Mouse (Mus musculus): ENCODE data around the gene Gda. TPM values are rescaled to one million over a fixed set of nuclear protein-coding genes. Genes with fewer than 3 reads are reported as not detected.

Gda gene
- polyA plus RNA-seq, 1 experiment: 0.78 TPM

GRCm38 (mm10) chr19:21495817-21496216, 22.6 kb upstream of the Gda start:
- Histone ChIP-seq H3K36me3 (ENCODE audit: control insufficient read depth, insufficient read depth, low read length) (no peaks in the 10 kb centered on the region), H3K27me3 (ENCODE audit: control insufficient read depth, insufficient read depth, low read length) (no peaks in the 10 kb centered on the region), H3K4me3 (ENCODE audit: control insufficient read depth, low read depth, low read length) (no peak overlapping the region), H3K4me1 (ENCODE audit: control insufficient read depth, insufficient read depth, low read length) (no peaks in the 10 kb centered on the region), H3K27ac (ENCODE audit: control insufficient read depth, insufficient read depth, low read depth, low read length) (no peak overlapping the region)
- TF ChIP-seq POLR2A (IDR thresholded peaks at IDR 0.05; ENCODE audit: control insufficient read depth, low read depth, low read length): no peak

- Histone ChIP-seq H3K27me3 (ENCODE audit: control insufficient read depth, insufficient read depth, low read length) (no peaks in the 10 kb centered on the region), H3K27ac (ENCODE audit: control insufficient read depth, insufficient read depth, low read depth, low read length) (no peak overlapping the region), H3K4me3 (ENCODE audit: control insufficient read depth, low read depth, low read length) (no peak overlapping the region), H3K4me1 (ENCODE audit: control insufficient read depth, insufficient read depth, low read length) (no peaks in the 10 kb centered on the region), H3K36me3 (ENCODE audit: control insufficient read depth, insufficient read depth, low read length) (no peaks in the 10 kb centered on the region)
- TF ChIP-seq CTCF (IDR thresholded peaks at IDR 0.05; ENCODE audit: control insufficient read depth, insufficient read depth, insufficient replicate concordance, low read depth, low read length) (no peak), POLR2A (IDR thresholded peaks at IDR 0.05; ENCODE audit: control insufficient read depth, low read depth, low read length) (no peak)
Observed at GRCm38 (mm10) chr19:21493807-21494521, 20.7 kb upstream of the Gda start.

GRCm38 (mm10) chr19:21491391-21491790, 18.1 kb upstream of the Gda start:
- no peak for TF ChIP-seq POLR2A (IDR thresholded peaks at IDR 0.05; ENCODE audit: control insufficient read depth, low read depth, low read length)
- no peak for TF ChIP-seq CTCF (IDR thresholded peaks at IDR 0.05; ENCODE audit: control insufficient read depth, insufficient read depth, insufficient replicate concordance, low read depth, low read length)

GRCm38 (mm10) chr19:21487124-21487944, 14.1 kb upstream of the Gda start:
- Histone ChIP-seq H3K36me3 (ENCODE audit: control insufficient read depth, insufficient read depth, low read length) (no peaks in the 10 kb centered on the region), H3K4me3 (ENCODE audit: control insufficient read depth, low read depth, low read length) (no peak overlapping the region), H3K27me3 (ENCODE audit: control insufficient read depth, insufficient read depth, low read length) (no peaks in the 10 kb centered on the region), H3K4me1 (ENCODE audit: control insufficient read depth, insufficient read depth, low read length) (no peaks in the 10 kb centered on the region), H3K27ac (ENCODE audit: control insufficient read depth, insufficient read depth, low read depth, low read length) (no peak overlapping the region)
- TF ChIP-seq POLR2A (IDR thresholded peaks at IDR 0.05; ENCODE audit: control insufficient read depth, low read depth, low read length) (no peak), CTCF (IDR thresholded peaks at IDR 0.05; ENCODE audit: control insufficient read depth, insufficient read depth, insufficient replicate concordance, low read depth, low read length) (no peak)

More at GRCm38 (mm10) chr19:21491391-21491790, 18.1 kb upstream of the Gda start:
- Histone ChIP-seq H3K27ac (ENCODE audit: control insufficient read depth, insufficient read depth, low read depth, low read length) (no peak overlapping the region), H3K27me3 (ENCODE audit: control insufficient read depth, insufficient read depth, low read length) (no peaks in the 10 kb centered on the region), H3K36me3 (ENCODE audit: control insufficient read depth, insufficient read depth, low read length) (no peaks in the 10 kb centered on the region), H3K4me1 (ENCODE audit: control insufficient read depth, insufficient read depth, low read length) (no peaks in the 10 kb centered on the region), H3K4me3 (ENCODE audit: control insufficient read depth, low read depth, low read length) (no peak overlapping the region)

- Histone ChIP-seq H3K4me3 (ENCODE audit: control insufficient read depth, low read depth, low read length) (no peak overlapping the region), H3K27me3 (ENCODE audit: control insufficient read depth, insufficient read depth, low read length) (no peaks in the 10 kb centered on the region), H3K36me3 (ENCODE audit: control insufficient read depth, insufficient read depth, low read length) (no peaks in the 10 kb centered on the region), H3K27ac (ENCODE audit: control insufficient read depth, insufficient read depth, low read depth, low read length) (no peak overlapping the region), H3K4me1 (ENCODE audit: control insufficient read depth, insufficient read depth, low read length) (no peaks in the 10 kb centered on the region)
- TF ChIP-seq CTCF (IDR thresholded peaks at IDR 0.05; ENCODE audit: control insufficient read depth, insufficient read depth, insufficient replicate concordance, low read depth, low read length) (no peak), POLR2A (IDR thresholded peaks at IDR 0.05; ENCODE audit: control insufficient read depth, low read depth, low read length) (no peak)
Observed at GRCm38 (mm10) chr19:21482096-21482495, 8.9 kb upstream of the Gda start.

DNA sequence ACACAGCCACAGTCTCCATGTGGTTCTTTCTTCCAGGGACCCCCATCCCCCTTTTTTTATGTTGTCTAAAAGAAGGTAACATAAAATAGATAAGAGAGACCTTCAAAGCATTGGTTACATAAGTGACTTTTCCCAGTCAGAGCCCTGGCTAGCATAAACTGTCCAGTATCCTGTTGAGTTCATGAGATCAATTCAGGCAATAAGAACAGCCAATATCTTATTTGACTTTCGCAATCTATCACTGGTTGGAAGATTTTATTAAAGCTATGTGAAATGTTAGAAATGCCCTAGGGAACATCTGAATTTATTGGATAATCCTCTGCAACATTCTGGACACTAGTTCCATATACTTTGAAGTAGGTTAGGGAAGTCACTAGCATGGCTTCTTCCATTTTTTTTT, 7.8 kb upstream of the Gda start:
- no peak overlapping the region for H3K4me3 ChIP-seq (ENCODE audit: control insufficient read depth, low read depth, low read length)
- TF ChIP-seq POLR2A (IDR thresholded peaks at IDR 0.05; ENCODE audit: control insufficient read depth, low read depth, low read length): no peak
- no peaks in the 10 kb centered on the region for H3K36me3 ChIP-seq (ENCODE audit: control insufficient read depth, insufficient read depth, low read length)

DNA sequence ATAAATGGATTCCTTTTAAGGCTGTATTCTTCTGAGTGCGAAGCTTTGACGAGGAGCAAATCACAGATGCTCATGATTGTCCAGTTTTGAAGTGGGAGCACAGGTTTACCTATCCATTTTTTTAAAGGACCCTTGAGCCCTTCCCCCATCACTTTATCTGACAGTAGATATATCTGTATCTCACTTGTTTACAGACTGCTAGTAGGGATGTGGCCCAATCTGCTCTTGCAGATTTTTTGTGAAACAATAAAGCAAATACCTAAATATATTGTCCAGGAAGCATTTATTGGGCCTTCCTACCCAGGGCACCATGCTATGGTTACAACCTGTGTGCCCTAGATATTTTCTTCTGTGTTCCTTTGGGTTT, 6.8 kb upstream of the Gda start:
- Histone ChIP-seq H3K4me3 (ENCODE audit: control insufficient read depth, low read depth, low read length) (no peak overlapping the region), H3K27ac (ENCODE audit: control insufficient read depth, insufficient read depth, low read depth, low read length) (no peak overlapping the region), H3K4me1 (ENCODE audit: control insufficient read depth, insufficient read depth, low read length) (no peaks in the 10 kb centered on the region), H3K36me3 (ENCODE audit: control insufficient read depth, insufficient read depth, low read length) (no peaks in the 10 kb centered on the region), H3K27me3 (ENCODE audit: control insufficient read depth, insufficient read depth, low read length) (no peaks in the 10 kb centered on the region)
- TF ChIP-seq POLR2A (IDR thresholded peaks at IDR 0.05; ENCODE audit: control insufficient read depth, low read depth, low read length) (no peak), CTCF (IDR thresholded peaks at IDR 0.05; ENCODE audit: control insufficient read depth, insufficient read depth, insufficient replicate concordance, low read depth, low read length) (no peak)

More for the DNA sequence above, 7.8 kb upstream of the Gda start:
- H3K27me3 ChIP-seq (ENCODE audit: control insufficient read depth, insufficient read depth, low read length): no peaks in the 10 kb centered on the region
- no peaks in the 10 kb centered on the region for H3K4me1 ChIP-seq (ENCODE audit: control insufficient read depth, insufficient read depth, low read length)
- H3K27ac ChIP-seq (ENCODE audit: control insufficient read depth, insufficient read depth, low read depth, low read length): no peak overlapping the region

Measured in testis, adult 2 months (tissue).